Mouse (Mus musculus): ENCODE measurements around the gene Avil. TPM values are rescaled to one million over a fixed set of nuclear protein-coding genes. Genes with fewer than 3 reads are reported as not detected.

Avil gene
- polyA plus RNA-seq, 1 experiment from 2014 or later = 2.2 TPM

- no peaks in the 10 kb centered on the region for H3K36me3 ChIP-seq
- 61% methylated on average over 14 of the region's 14 CpGs for WGBS
- H3K4me1 ChIP-seq (replicated peaks) = peaks cover 82% of the 10 kb centered on the region
- no peaks in the 10 kb centered on the region for H3K9me3 ChIP-seq
- peak overlapping the region; percentile 96 for H3K9ac ChIP-seq (replicated peaks)
- H3K27ac ChIP-seq = no peak overlapping the region
- no peak for ATAC-seq
- H3K4me2 ChIP-seq (replicated peaks) = peak overlapping the region; percentile 81
- H3K27me3 ChIP-seq = no peaks in the 10 kb centered on the region
- no peak overlapping the region; the same call in 1 of the 2 replicates for H3K4me3 ChIP-seq (replicated peaks)
Observed at GRCm38 (mm10) chr10:126983193-126983725, 17.2 kb upstream of the Avil start.

- Histone ChIP-seq H3K4me1 (replicated peaks) (peaks cover 88% of the 10 kb centered on the region), H3K27me3 (no peaks in the 10 kb centered on the region), H3K9me3 (no peaks in the 10 kb centered on the region), H3K9ac (replicated peaks) (peak overlapping the region; percentile 8; the same call in 1 of the 2 replicates), H3K4me3 (replicated peaks) (0 out of 2 replicates have a peak overlapping the region, but pooled peaks have one; percentile 2), H3K36me3 (no peaks in the 10 kb centered on the region), H3K4me2 (replicated peaks) (peak overlapping the region; percentile 81), H3K27ac (peak overlapping the region; percentile 19; the same call in 1 of the 2 replicates)
- WGBS = 31% methylated on average over 5 of the region's 5 CpGs
- ATAC-seq = no peak
Observed at GRCm38 (mm10) chr10:126984189-126985004, 16.1 kb upstream of the Avil start.

GRCm38 (mm10) chr10:126985127-126985526, 15.4 kb upstream of the Avil start:
- Histone ChIP-seq H3K9ac (replicated peaks) (no peak overlapping the region; the same call in 1 of the 2 replicates), H3K4me3 (replicated peaks) (no peak overlapping the region), H3K4me1 (replicated peaks) (peaks cover 89% of the 10 kb centered on the region), H3K9me3 (no peaks in the 10 kb centered on the region), H3K27ac (no peak overlapping the region; the same call in 1 of the 2 replicates), H3K27me3 (no peaks in the 10 kb centered on the region), H3K36me3 (no peaks in the 10 kb centered on the region), H3K4me2 (replicated peaks) (0 out of 2 replicates have a peak overlapping the region, but pooled peaks have one; percentile 1)
- WGBS = 79% methylated on average over 4 of the region's 4 CpGs
- no peak for ATAC-seq

- ATAC-seq = no peak
- Histone ChIP-seq H3K27me3 (no peaks in the 10 kb centered on the region), H3K4me2 (replicated peaks) (no peak overlapping the region), H3K9me3 (no peaks in the 10 kb centered on the region), H3K36me3 (no peaks in the 10 kb centered on the region), H3K4me3 (replicated peaks) (no peak overlapping the region), H3K27ac (no peak overlapping the region), H3K4me1 (replicated peaks) (peaks cover 89% of the 10 kb centered on the region), H3K9ac (replicated peaks) (no peak overlapping the region)
- WGBS = 96% methylated on average over 9 of the region's 9 CpGs
Observed at GRCm38 (mm10) chr10:126985579-126985978, 14.9 kb upstream of the Avil start.

GRCm38 (mm10) chr10:126986541-126986961, 14.0 kb upstream of the Avil start:
- no peak overlapping the region for H3K9ac ChIP-seq (replicated peaks)
- no peaks in the 10 kb centered on the region for H3K27me3 ChIP-seq
- peaks cover 1% of the 10 kb centered on the region; the same call in 1 of the 2 replicates for H3K36me3 ChIP-seq
- no peak overlapping the region; the same call in 1 of the 2 replicates for H3K4me2 ChIP-seq (replicated peaks)
- H3K4me3 ChIP-seq (replicated peaks) = no peak overlapping the region
- peak overlapping the region; percentile 58 for H3K27ac ChIP-seq
- WGBS = 60% methylated on average over 4 of the region's 4 CpGs
- peaks cover 86% of the 10 kb centered on the region for H3K4me1 ChIP-seq (replicated peaks)
- H3K9me3 ChIP-seq = no peaks in the 10 kb centered on the region
- ATAC-seq = 0 out of 2 replicates have a peak, but pooled peaks have one; percentile 26

- no peaks in the 10 kb centered on the region for H3K9me3 ChIP-seq
- no peak overlapping the region for H3K4me3 ChIP-seq (replicated peaks)
- H3K27me3 ChIP-seq = no peaks in the 10 kb centered on the region
- H3K4me1 ChIP-seq (replicated peaks) = peaks cover 77% of the 10 kb centered on the region
- WGBS = 60% methylated on average over 8 of the region's 8 CpGs
- peak overlapping the region; percentile 58; the same call in 1 of the 2 replicates for H3K27ac ChIP-seq
- no peak overlapping the region for H3K4me2 ChIP-seq (replicated peaks)
- H3K9ac ChIP-seq (replicated peaks) = no peak overlapping the region
- peaks cover 9% of the 10 kb centered on the region for H3K36me3 ChIP-seq
- no peak for ATAC-seq
Observed at GRCm38 (mm10) chr10:126987183-126988118, 13.1 kb upstream of the Avil start.

- 75% methylated on average over 5 of the region's 5 CpGs for WGBS
- Histone ChIP-seq H3K27ac (peak overlapping the region; percentile 56), H3K9ac (replicated peaks) (no peak overlapping the region), H3K4me3 (replicated peaks) (no peak overlapping the region), H3K36me3 (peaks cover 21% of the 10 kb centered on the region), H3K4me2 (replicated peaks) (no peak overlapping the region), H3K27me3 (no peaks in the 10 kb centered on the region), H3K9me3 (no peaks in the 10 kb centered on the region), H3K4me1 (replicated peaks) (peaks cover 65% of the 10 kb centered on the region)
- no peak for ATAC-seq
Observed at GRCm38 (mm10) chr10:126988513-126989165, 11.9 kb upstream of the Avil start.

- Histone ChIP-seq H3K36me3 (peaks cover 39% of the 10 kb centered on the region), H3K9me3 (no peaks in the 10 kb centered on the region), H3K27me3 (no peaks in the 10 kb centered on the region), H3K4me1 (replicated peaks) (peaks cover 47% of the 10 kb centered on the region), H3K9ac (replicated peaks) (0 out of 2 replicates have a peak overlapping the region, but pooled peaks have one; percentile 14), H3K4me2 (replicated peaks) (no peak overlapping the region), H3K27ac (0 out of 2 replicates have a peak overlapping the region, but pooled peaks have one; percentile 48), H3K4me3 (replicated peaks) (no peak overlapping the region)
- peak; percentile 82 for ATAC-seq
- 65% methylated on average over 7 of the region's 7 CpGs for WGBS
Observed at GRCm38 (mm10) chr10:126990313-126991056, 10.0 kb upstream of the Avil start.

- no peak overlapping the region for H3K27ac ChIP-seq
- H3K9ac ChIP-seq (replicated peaks) = no peak overlapping the region
- 83% methylated on average over 3 of the region's 3 CpGs for WGBS
- no peak for ATAC-seq
- H3K4me3 ChIP-seq (replicated peaks) = no peak overlapping the region
- no peaks in the 10 kb centered on the region for H3K9me3 ChIP-seq
- H3K27me3 ChIP-seq = no peaks in the 10 kb centered on the region
- no peak overlapping the region for H3K4me2 ChIP-seq (replicated peaks)
- H3K36me3 ChIP-seq = peaks cover 47% of the 10 kb centered on the region
- peaks cover 36% of the 10 kb centered on the region for H3K4me1 ChIP-seq (replicated peaks)
Observed at GRCm38 (mm10) chr10:126991676-126992075, 8.8 kb upstream of the Avil start.

GRCm38 (mm10) chr10:126993621-126994020, 6.9 kb upstream of the Avil start:
- no peaks in the 10 kb centered on the region for H3K9me3 ChIP-seq
- peaks cover 16% of the 10 kb centered on the region for H3K4me1 ChIP-seq (replicated peaks)
- no peak overlapping the region for H3K27ac ChIP-seq
- ATAC-seq = no peak
- peaks cover 63% of the 10 kb centered on the region for H3K36me3 ChIP-seq
- H3K9ac ChIP-seq (replicated peaks) = no peak overlapping the region
- H3K27me3 ChIP-seq = no peaks in the 10 kb centered on the region
- no peak overlapping the region for H3K4me2 ChIP-seq (replicated peaks)
- WGBS = 92% methylated on average over 3 of the region's 3 CpGs
- no peak overlapping the region for H3K4me3 ChIP-seq (replicated peaks)

Measured in midbrain, embryonic 13.5 days (tissue).